Mouse (Mus musculus): ENCODE data around the gene Spop. TPM values are rescaled to one million over a fixed set of nuclear protein-coding genes. Genes with fewer than 3 reads are reported as not detected.

Gene Spop
- polyA plus RNA-seq, 1 experiment from 2014 or later: 168 TPM

- H3K4me3 ChIP-seq: no peak overlapping the region
- no peaks in the 10 kb centered on the region for H3K27me3 ChIP-seq
- WGBS: 93% methylated on average over 6 of the region's 6 CpGs
- no peak overlapping the region for H3K4me2 ChIP-seq
- H3K9ac ChIP-seq: no peak overlapping the region
- no peaks in the 10 kb centered on the region for H3K4me1 ChIP-seq
- H3K27ac ChIP-seq: no peak overlapping the region
- no peak for ATAC-seq (ENCODE audit: insufficient number of reproducible peaks, low FRiP score, low TSS enrichment, low read depth)
- H3K9me3 ChIP-seq: no peaks in the 10 kb centered on the region
- peaks cover 10% of the 10 kb centered on the region for H3K36me3 ChIP-seq
These were observed 32.9 kb downstream of the Spop start for GRCm38 (mm10) chr11:95446580-95447305.

GRCm38 (mm10) chr11:95448346-95448745, 34.5 kb downstream of the Spop start:
- 68% methylated on average over 3 of the region's 3 CpGs for WGBS
- no peaks in the 10 kb centered on the region for H3K4me1 ChIP-seq
- H3K36me3 ChIP-seq: peaks cover 10% of the 10 kb centered on the region
- H3K9ac ChIP-seq: no peak overlapping the region
- H3K9me3 ChIP-seq: no peaks in the 10 kb centered on the region
- no peak overlapping the region for H3K4me2 ChIP-seq
- H3K27ac ChIP-seq: no peak overlapping the region
- no peaks in the 10 kb centered on the region for H3K27me3 ChIP-seq
- H3K4me3 ChIP-seq: no peak overlapping the region
- ATAC-seq (ENCODE audit: insufficient number of reproducible peaks, low FRiP score, low TSS enrichment, low read depth): no peak

- no peak for ATAC-seq (ENCODE audit: insufficient number of reproducible peaks, low FRiP score, low TSS enrichment, low read depth)
- WGBS: 48% methylated on average over 8 of the region's 8 CpGs
- H3K9ac ChIP-seq: no peak overlapping the region
- no peaks in the 10 kb centered on the region for H3K9me3 ChIP-seq
- H3K27ac ChIP-seq: no peak overlapping the region
- H3K27me3 ChIP-seq: no peaks in the 10 kb centered on the region
- H3K36me3 ChIP-seq: peaks cover 6% of the 10 kb centered on the region; the same call in 1 of the 2 replicates
- H3K4me1 ChIP-seq: no peaks in the 10 kb centered on the region
- no peak overlapping the region for H3K4me3 ChIP-seq
- no peak overlapping the region for H3K4me2 ChIP-seq
These were observed 41.5 kb downstream of the Spop start for GRCm38 (mm10) chr11:95455331-95455730.

GRCm38 (mm10) chr11:95460872-95461271, 47.0 kb downstream of the Spop start:
- H3K27me3 ChIP-seq: no peaks in the 10 kb centered on the region
- no peaks in the 10 kb centered on the region for H3K9me3 ChIP-seq
- no peaks in the 10 kb centered on the region for H3K4me1 ChIP-seq
- H3K4me3 ChIP-seq: no peak overlapping the region
- no peak overlapping the region for H3K4me2 ChIP-seq
- H3K36me3 ChIP-seq: no peaks in the 10 kb centered on the region
- 91% methylated on average over 2 of the region's 2 CpGs for WGBS
- ATAC-seq (ENCODE audit: insufficient number of reproducible peaks, low FRiP score, low TSS enrichment, low read depth): no peak
- no peak overlapping the region for H3K9ac ChIP-seq
- no peak overlapping the region for H3K27ac ChIP-seq

- Histone ChIP-seq H3K4me2 (no peak overlapping the region), H3K36me3 (0 out of 2 replicates have a peak, but pooled peaks cover 2% of the 10 kb centered on the region), H3K4me3 (no peak overlapping the region), H3K9me3 (no peaks in the 10 kb centered on the region), H3K4me1 (no peaks in the 10 kb centered on the region), H3K27ac (no peak overlapping the region), H3K27me3 (no peaks in the 10 kb centered on the region), H3K9ac (no peak overlapping the region)
- 91% methylated on average over 3 of the region's 3 CpGs for WGBS
- no peak for ATAC-seq (ENCODE audit: insufficient number of reproducible peaks, low FRiP score, low TSS enrichment, low read depth)
These were observed 48.3 kb downstream of the Spop start for GRCm38 (mm10) chr11:95462168-95462567.

- no peak overlapping the region for H3K4me3 ChIP-seq
- no peak for ATAC-seq (ENCODE audit: insufficient number of reproducible peaks, low FRiP score, low TSS enrichment, low read depth)
- no peaks in the 10 kb centered on the region for H3K4me1 ChIP-seq
- H3K27ac ChIP-seq: no peak overlapping the region
- H3K4me2 ChIP-seq: no peak overlapping the region
- H3K36me3 ChIP-seq: peaks cover 19% of the 10 kb centered on the region
- WGBS: 87% methylated on average over 1 of the region's 1 CpGs
- no peaks in the 10 kb centered on the region for H3K9me3 ChIP-seq
- H3K27me3 ChIP-seq: no peaks in the 10 kb centered on the region
- H3K9ac ChIP-seq: no peak overlapping the region
These were observed 53.9 kb downstream of the Spop start for GRCm38 (mm10) chr11:95467731-95468130.

- Histone ChIP-seq H3K4me1 (no peaks in the 10 kb centered on the region), H3K27ac (no peak overlapping the region), H3K9me3 (no peaks in the 10 kb centered on the region), H3K4me2 (no peak overlapping the region), H3K27me3 (no peaks in the 10 kb centered on the region), H3K4me3 (no peak overlapping the region), H3K36me3 (peaks cover 36% of the 10 kb centered on the region), H3K9ac (no peak overlapping the region)
- 73% methylated on average over 2 of the region's 2 CpGs for WGBS
- ATAC-seq (ENCODE audit: insufficient number of reproducible peaks, low FRiP score, low TSS enrichment, low read depth): no peak
These were observed 59.1 kb downstream of the Spop start for GRCm38 (mm10) chr11:95472942-95473341.

- Histone ChIP-seq H3K4me3 (no peak overlapping the region), H3K4me1 (no peaks in the 10 kb centered on the region), H3K27me3 (no peaks in the 10 kb centered on the region), H3K36me3 (peaks cover 36% of the 10 kb centered on the region), H3K9me3 (no peaks in the 10 kb centered on the region), H3K27ac (no peak overlapping the region), H3K9ac (no peak overlapping the region), H3K4me2 (no peak overlapping the region)
- 89% methylated on average over 1 of the region's 1 CpGs for WGBS
- no peak for ATAC-seq (ENCODE audit: insufficient number of reproducible peaks, low FRiP score, low TSS enrichment, low read depth)
These were observed 59.6 kb downstream of the Spop start for GRCm38 (mm10) chr11:95473456-95473855.

GRCm38 (mm10) chr11:95476323-95476722, 62.4 kb downstream of the Spop start:
- no peak overlapping the region for H3K27ac ChIP-seq
- H3K4me3 ChIP-seq: no peak overlapping the region
- no peak overlapping the region for H3K9ac ChIP-seq
- no peak for ATAC-seq (ENCODE audit: insufficient number of reproducible peaks, low FRiP score, low TSS enrichment, low read depth)
- no peak overlapping the region for H3K4me2 ChIP-seq
- H3K4me1 ChIP-seq: no peaks in the 10 kb centered on the region
- no peaks in the 10 kb centered on the region for H3K9me3 ChIP-seq
- no peaks in the 10 kb centered on the region for H3K27me3 ChIP-seq
- 78% methylated on average over 7 of the region's 7 CpGs for WGBS
- H3K36me3 ChIP-seq: peaks cover 34% of the 10 kb centered on the region

- ATAC-seq (ENCODE audit: insufficient number of reproducible peaks, low FRiP score, low TSS enrichment, low read depth): no peak
- Histone ChIP-seq H3K9ac (no peak overlapping the region), H3K4me2 (no peak overlapping the region), H3K36me3 (peaks cover 36% of the 10 kb centered on the region), H3K27ac (no peak overlapping the region), H3K4me1 (no peaks in the 10 kb centered on the region), H3K9me3 (no peaks in the 10 kb centered on the region), H3K4me3 (no peak overlapping the region), H3K27me3 (no peaks in the 10 kb centered on the region)
- 90% methylated on average over 4 of the region's 4 CpGs for WGBS
These were observed 65.6 kb downstream of the Spop start for GRCm38 (mm10) chr11:95479458-95479857.

- WGBS: 95% methylated on average over 4 of the region's 4 CpGs
These were observed 66.8 kb downstream of the Spop start for GRCm38 (mm10) chr11:95480662-95481061.

GRCm38 (mm10) chr11:95485634-95486033, 71.8 kb downstream of the Spop start:
- no peaks in the 10 kb centered on the region for H3K9me3 ChIP-seq
- no peaks in the 10 kb centered on the region for H3K4me1 ChIP-seq
- H3K4me2 ChIP-seq: no peak overlapping the region
- no peak overlapping the region for H3K4me3 ChIP-seq
- no peak overlapping the region for H3K9ac ChIP-seq
- H3K36me3 ChIP-seq: peaks cover 77% of the 10 kb centered on the region
- H3K27me3 ChIP-seq: no peaks in the 10 kb centered on the region
- 94% methylated on average over 18 of the region's 18 CpGs for WGBS
- no peak for ATAC-seq (ENCODE audit: insufficient number of reproducible peaks, low FRiP score, low TSS enrichment, low read depth)
- no peak overlapping the region for H3K27ac ChIP-seq

More at GRCm38 (mm10) chr11:95480662-95481061, 66.8 kb downstream of the Spop start:
- H3K27ac ChIP-seq: no peak overlapping the region
- no peaks in the 10 kb centered on the region for H3K4me1 ChIP-seq
- no peak overlapping the region for H3K9ac ChIP-seq
- no peaks in the 10 kb centered on the region for H3K27me3 ChIP-seq
- no peak overlapping the region for H3K4me3 ChIP-seq
- H3K4me2 ChIP-seq: no peak overlapping the region
- no peaks in the 10 kb centered on the region for H3K9me3 ChIP-seq
- ATAC-seq (ENCODE audit: insufficient number of reproducible peaks, low FRiP score, low TSS enrichment, low read depth): no peak
- H3K36me3 ChIP-seq: peaks cover 42% of the 10 kb centered on the region

- Histone ChIP-seq H3K27ac (no peak overlapping the region), H3K4me2 (no peak overlapping the region), H3K9ac (no peak overlapping the region), H3K4me3 (no peak overlapping the region), H3K27me3 (no peaks in the 10 kb centered on the region), H3K36me3 (peaks cover 87% of the 10 kb centered on the region), H3K4me1 (no peaks in the 10 kb centered on the region), H3K9me3 (no peaks in the 10 kb centered on the region)
- 94% methylated on average over 2 of the region's 2 CpGs for whole genome bisulfite sequencing
- no peak for ATAC-seq (ENCODE audit: insufficient number of reproducible peaks, low FRiP score, low TSS enrichment, low read depth)
These were observed 73.4 kb downstream of the Spop start for GRCm38 (mm10) chr11:95487237-95487636.

Data from limb, embryonic 15.5 days (tissue).